Mouse (Mus musculus): ENCODE results near the gene Mvb12a. TPM values are rescaled to one million over a fixed set of nuclear protein-coding genes. Genes with fewer than 3 reads are reported as not detected.

The Mvb12a gene
- polyA plus RNA-seq (2012; rRNA removed): 211 and 221 TPM in 2 replicates

DNA sequence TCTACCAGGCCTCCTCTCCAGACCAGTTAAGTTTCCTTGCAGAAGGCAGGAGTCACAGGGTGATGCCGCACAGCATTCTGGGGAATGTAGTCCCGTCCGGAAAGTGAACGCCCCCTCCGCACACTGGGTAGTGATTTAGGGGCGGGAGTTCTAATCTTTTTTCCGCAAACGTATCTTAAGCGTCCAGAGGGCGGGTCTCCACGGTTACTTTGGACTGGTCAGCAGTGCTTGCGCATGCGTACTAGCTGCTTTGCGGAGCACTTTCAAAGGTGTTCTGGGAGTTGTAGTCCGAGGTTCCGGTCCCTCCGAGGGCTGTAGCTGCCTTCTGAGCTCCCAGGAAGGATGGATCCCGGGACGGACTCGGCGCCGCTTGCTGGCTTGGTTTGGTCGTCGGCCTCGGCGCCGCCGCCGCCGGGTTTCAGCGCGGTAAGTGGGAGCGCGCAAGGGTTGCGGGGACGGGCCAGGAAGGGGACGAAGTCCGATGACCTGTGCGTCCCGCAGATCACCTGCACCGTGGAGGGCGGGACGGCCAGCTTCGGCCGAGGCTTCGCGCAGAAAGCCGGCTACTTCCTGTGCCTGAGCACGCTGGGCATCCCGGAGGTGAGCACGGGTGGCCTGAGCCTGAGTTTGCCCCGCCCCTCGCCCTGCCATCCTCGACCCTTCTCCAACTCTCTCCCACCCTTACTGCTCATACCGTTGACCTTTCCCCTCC lies at the start of gene Mvb12a:
Gene Mvb12a (plus strand): TSS at position 291 of the 712 bp plus-strand sequence.

DNA sequence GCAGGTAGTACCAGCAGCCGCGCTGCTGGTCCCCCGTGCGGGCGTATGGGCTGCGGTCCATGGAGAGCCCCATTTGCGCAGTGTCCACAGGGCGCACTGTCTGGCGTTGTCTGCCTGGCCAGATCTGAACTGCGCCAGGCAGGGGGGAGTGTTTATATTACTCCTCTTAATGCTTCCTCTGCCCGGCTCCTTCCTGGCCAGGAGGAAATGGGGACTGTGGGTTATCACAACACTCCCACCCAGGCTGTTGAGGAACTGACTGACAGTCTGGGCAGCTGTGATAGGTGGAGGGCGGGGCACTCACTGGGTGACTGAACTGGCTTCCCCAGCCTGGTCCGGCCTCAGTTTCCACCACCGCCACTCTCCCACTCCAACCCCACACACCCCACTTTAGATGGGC lies 31.1 kb upstream of the Mvb12a start, which contains the start of gene Plvap:
Gene Plvap (minus strand): TSS at position 109 of the 400 bp plus-strand sequence.

DNA sequence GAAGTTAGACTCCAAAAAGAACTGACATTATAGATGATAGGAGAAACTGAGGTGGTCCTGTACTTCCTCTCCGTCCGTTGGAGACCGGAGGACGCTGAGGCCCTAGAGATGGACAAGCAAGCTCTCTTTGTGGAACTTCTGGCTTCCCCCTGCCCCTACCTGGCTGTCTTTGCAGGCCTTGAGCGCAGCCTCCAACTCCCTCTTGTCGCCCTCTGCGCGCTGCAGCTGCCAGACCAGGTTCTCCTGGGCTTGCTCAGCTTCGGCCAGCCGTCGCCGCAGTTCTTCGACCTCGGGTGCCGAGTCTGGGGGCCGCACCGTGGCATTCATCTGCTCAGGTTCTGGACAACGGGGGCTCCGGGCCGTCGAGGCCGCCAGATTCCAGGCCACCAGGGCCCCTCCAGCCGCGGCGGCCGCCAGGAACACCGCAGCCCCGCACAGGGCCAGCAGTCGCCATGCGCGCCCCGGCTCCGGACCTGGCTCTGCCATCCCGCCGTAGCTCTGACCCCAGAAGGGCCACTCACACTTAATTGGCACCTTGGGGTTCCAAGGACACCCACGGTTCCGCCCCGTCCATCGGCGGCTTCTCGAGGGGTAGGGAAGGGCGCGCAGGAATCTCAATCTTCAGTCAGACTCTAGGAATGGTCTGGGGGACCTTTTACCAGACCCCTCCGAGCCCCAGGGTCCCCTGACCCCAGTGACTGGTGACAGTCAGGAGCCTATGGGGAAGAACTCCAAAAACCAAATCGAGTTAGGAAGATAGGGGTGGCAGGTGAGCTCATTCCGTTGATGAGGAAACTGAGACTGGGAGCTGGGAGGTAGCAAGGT lies 17.3 kb upstream of the Mvb12a start, which contains the start of gene Ccdc194:
Gene Ccdc194 (minus strand): TSS at position 486 of the 825 bp plus-strand sequence.

DNA sequence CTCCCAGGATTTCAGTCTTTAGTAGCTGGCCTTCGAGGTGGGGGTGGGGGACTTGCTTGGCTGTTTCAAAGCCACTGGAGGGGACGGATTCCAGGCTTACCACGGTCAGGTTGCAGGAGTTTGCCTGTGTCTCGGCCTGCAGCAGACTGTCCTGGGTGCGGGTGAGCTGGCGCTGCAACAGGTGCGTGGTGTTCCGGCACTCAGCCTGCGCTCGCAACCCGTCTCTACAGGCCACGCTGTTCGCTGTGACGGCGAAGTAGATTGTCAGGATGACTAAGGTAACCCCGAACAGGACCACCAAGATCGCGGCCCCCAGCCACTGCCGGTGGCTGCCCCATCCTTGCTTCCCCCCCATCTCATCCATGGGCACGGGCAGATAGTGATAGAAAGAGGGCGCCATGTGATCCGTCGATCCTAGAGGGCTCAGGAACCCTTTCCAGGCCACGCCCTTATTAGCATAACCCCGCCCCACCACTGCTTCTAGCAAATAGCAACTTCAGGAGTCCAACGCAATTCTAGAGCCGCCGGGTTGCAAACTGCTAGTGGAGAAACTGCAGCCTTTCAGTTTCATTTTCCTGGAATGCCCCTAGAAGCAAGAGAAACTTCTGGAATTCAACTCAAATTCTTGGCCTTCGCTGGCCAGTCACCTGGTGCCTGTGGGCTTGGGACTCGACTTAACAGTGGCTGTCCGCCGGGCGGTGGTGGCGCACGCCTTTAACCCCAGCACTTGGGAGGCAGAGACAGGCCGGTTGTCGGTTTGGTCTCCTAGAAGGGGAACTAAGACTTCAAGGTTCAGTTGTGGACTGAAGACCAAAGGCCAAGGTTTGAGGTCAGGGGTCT lies 5.5 kb upstream of the Mvb12a start, which contains the start of gene Bst2:
Gene Bst2 (minus strand): TSS at position 429 of the 840 bp plus-strand sequence.

DNA sequence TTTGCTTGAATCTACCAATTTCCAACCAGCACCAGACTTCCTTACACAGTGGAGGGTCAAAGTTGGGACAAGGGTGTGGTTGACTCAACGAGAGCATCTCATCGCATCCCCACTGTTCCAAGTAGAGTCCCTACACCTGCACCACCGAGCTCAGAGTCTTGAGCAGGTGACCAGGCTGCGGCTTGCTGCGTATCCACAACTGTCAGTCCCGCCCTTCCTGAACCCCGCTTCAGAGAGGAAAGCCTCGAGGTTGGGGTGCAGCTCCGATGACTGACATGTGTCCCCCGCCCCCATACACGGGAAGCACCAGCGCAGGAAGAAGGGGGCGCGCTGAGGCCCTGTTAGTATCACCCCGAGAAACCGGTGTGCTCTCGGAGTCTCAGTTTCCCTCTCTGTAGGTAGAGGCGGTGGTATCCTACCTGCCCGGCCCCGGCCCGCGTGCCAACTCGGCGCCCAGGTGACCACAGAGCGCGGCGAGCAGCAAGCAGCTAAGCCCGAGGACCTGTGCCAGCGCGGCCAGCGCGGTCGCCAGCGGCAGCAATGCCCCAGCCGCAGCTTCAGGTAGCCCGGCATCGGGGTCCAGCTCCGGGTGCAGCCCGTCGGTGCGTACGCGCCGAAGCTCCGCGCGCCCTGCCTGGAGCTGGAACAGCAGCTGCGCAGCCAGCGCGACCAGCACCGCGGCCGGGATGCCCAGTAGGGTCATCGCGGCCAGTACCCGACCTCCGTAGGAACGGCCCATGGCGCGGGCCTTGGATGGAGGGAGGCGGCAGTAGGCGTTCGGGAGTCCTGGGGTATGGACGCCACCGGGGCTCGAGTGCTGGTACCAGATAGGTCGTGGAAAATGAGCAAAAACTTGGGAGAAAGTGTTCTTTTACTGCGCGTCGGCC lies 15.6 kb downstream of the Mvb12a start, which contains the start of gene Tmem221:
Gene Tmem221 (minus strand): TSS at position 801 of the 887 bp plus-strand sequence.

DNA sequence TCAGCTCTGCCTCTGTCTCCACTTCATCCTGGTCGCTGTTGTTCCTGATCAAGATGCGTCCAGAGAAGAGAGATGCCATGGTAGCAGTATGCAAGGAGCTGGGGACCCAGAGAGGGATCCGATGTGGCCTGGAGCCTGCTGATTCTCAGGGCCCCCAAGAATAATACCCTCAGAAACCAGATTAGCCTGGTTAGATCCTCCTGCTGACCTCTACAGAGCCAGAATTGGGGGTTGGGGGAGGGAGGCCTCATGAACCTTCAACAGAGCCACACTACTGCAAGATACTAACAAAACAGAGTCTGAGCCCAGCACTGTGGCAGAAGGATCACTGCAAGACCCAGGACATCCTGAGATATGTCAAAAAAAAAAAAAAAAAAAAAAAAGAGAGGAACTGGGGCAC lies 23.8 kb downstream of the Mvb12a start, which contains the start of gene Nxnl1:
Gene Nxnl1 (minus strand): TSS at position 101 of the 400 bp plus-strand sequence.

DNA sequence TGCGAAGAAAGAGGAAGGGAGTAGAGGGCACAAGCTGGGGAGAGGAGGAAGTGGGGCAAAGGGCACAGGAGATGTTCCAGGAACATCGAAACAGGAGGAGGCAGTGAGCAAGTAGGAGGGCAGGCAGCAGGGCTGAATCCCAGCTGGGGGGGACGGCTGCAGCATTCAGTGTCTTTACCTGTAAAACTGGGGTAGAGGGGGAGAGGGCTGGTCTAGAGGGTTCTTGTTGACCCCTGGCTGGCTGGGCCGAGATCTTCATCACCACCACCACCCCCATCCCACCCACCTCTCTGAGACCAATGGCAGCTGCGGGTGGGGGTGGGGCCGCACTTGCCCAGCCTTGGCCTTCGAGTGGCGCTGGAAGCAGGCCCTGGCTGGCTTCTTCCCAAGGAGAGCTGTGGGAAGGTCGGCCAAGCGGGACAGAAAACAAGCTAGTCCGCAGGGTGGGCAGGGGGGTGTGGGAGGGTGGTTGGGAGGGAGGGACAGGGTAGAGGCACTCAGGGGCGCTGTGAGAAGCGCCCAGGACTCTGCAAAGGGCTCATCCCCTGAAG lies 25.7 kb downstream of the Mvb12a start, which contains the start of gene Slc27a1:
Gene Slc27a1 (plus strand): TSS at position 496 of the 551 bp plus-strand sequence.

DNA sequence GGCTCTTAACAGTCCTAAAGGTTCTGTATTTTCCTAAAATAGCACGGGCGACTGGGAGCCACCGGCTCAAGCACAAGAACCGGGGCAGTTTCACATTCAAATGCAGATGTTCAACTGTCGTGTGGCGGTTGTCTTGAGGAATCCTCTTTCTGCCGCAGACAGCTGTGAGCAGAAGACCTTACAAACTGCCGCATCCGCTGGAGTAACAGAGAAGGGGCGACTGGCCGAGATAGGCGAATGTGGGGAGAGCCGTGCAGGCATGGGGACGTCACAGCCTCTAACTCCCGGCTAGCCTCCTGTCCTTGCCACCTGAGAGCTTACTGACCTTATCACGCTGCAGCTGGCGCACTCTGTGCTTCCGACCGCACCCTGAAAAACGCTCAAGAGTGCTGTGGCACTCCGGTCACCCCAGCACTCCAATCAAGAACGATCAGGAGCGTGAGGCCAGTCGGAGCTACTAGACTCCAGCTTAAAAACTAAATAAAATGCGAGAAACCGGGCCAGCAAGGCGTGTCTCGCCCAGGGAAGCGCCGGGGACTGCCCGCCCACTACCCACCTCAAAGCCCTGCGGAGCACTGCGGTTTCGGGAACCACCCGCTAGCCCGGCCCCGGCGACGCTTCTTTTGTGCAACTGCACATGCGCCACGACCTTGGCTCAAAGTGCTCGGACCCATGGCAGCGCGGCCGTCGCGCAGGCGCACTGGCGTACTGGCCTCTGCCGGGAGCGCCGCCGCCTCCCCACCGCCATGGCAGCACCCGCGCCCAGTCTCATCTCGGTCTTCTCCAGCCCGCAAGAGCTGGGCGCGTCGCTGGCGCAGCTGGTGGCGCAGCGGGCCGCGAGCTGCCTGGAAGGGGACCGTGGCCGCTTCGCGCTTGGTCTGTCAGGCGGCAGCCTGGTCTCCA lies 49.0 kb downstream of the Mvb12a start, which contains the start of gene Pgls:
Gene Pgls (plus strand): TSS at position 706 of the 903 bp plus-strand sequence.

DNA sequence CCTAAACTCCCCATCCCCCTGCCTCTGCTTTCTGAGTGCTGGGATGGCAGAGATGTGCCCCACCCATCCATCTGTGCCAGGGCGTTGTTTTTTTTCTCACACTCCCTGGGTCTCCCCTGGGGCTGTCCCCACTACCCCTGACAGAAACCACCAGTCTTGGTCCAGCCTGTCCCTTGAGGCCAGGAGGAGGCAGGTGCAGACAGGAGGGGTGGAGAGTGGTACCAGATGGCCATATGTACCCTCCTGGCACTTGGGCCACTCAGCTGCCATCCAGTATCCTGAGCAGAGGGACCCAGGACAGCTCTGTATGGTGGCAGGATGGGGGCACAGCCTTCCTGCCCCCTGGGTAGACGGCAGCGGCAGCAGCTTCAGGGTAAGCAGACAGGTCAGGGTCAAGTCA lies 54.7 kb downstream of the Mvb12a start, which contains the start of gene Fam129c:
Gene Fam129c (plus strand): TSS at position 198 of the 400 bp plus-strand sequence.

Other genes with a start within 250 kb of the Mvb12a start
- 119 and 126 TPM in 2 replicates for gene Use1, start 176.1 kb upstream of the Mvb12a start, polyA plus RNA-seq (2012; rRNA removed)
- 27.3 and 51.2 TPM in 2 replicates for gene Ocel1, start 171.6 kb upstream of the Mvb12a start, polyA plus RNA-seq (2012; rRNA removed)
- 411 and 497 TPM in 2 replicates for gene Nr2f6, start 161.0 kb upstream of the Mvb12a start, polyA plus RNA-seq (2012; rRNA removed)
- gene Ushbp1, start 147.1 kb upstream of the Mvb12a start, polyA plus RNA-seq (2012; rRNA removed): 9.9 and 11.4 TPM in 2 replicates
- gene Babam1, start 146.1 kb upstream of the Mvb12a start, polyA plus RNA-seq (2012; rRNA removed): 137 and 140 TPM in 2 replicates
- 20.1 and 26.5 TPM in 2 replicates for gene Ankle1, start 136.9 kb upstream of the Mvb12a start, polyA plus RNA-seq (2012; rRNA removed)
- 48.1 and 60.2 TPM in 2 replicates for gene Abhd8, start 79.3 kb upstream of the Mvb12a start, polyA plus RNA-seq (2012; rRNA removed)
- gene Mrpl34, start 78.0 kb upstream of the Mvb12a start, polyA plus RNA-seq (2012; rRNA removed): 177 and 193 TPM in 2 replicates
- 91.4 and 116 TPM in 2 replicates for gene Dda1, start 73.7 kb upstream of the Mvb12a start, polyA plus RNA-seq (2012; rRNA removed)
- 26.9 and 33.6 TPM in 2 replicates for gene Ano8, start 57.0 kb upstream of the Mvb12a start, polyA plus RNA-seq (2012; rRNA removed)
- 41.9 and 45.0 TPM in 2 replicates for gene Gtpbp3, start 54.8 kb upstream of the Mvb12a start, polyA plus RNA-seq (2012; rRNA removed)
- 241 and 256 TPM in 2 replicates for gene Plvap, start 31.2 kb upstream of the Mvb12a start, polyA plus RNA-seq (2012; rRNA removed)
- gene Ccdc194, start 17.2 kb upstream of the Mvb12a start, polyA plus RNA-seq (2012; rRNA removed): not detected in 2 replicates
- 152 and 173 TPM in 2 replicates for gene Bst2, start 5.5 kb upstream of the Mvb12a start, polyA plus RNA-seq (2012; rRNA removed)
- 0.60 and 1.3 TPM in 2 replicates for gene Tmem221, start 15.9 kb downstream of the Mvb12a start, polyA plus RNA-seq (2012; rRNA removed)
- gene Nxnl1, start 23.7 kb downstream of the Mvb12a start, polyA plus RNA-seq (2012; rRNA removed): not detected in 2 replicates
- gene Slc27a1, start 26.0 kb downstream of the Mvb12a start, polyA plus RNA-seq (2012; rRNA removed): 99.3 and 110 TPM in 2 replicates
- gene Pgls, start 49.3 kb downstream of the Mvb12a start, polyA plus RNA-seq (2012; rRNA removed): 232 and 268 TPM in 2 replicates
- 6.0 and 7.6 TPM in 2 replicates for gene Fam129c, start 54.7 kb downstream of the Mvb12a start, polyA plus RNA-seq (2012; rRNA removed)
- gene Colgalt1, start 68.1 kb downstream of the Mvb12a start, polyA plus RNA-seq (2012; rRNA removed): 120 and 129 TPM in 2 replicates
- gene Unc13a, start 128.8 kb downstream of the Mvb12a start, polyA plus RNA-seq (2012; rRNA removed): 2.2 and 3.2 TPM in 2 replicates
- gene Jak3, start 133.4 kb downstream of the Mvb12a start, polyA plus RNA-seq (2012; rRNA removed): 18.7 and 23.3 TPM in 2 replicates
- 11.6 and 16.8 TPM in 2 replicates for gene Insl3, start 146.3 kb downstream of the Mvb12a start, polyA plus RNA-seq (2012; rRNA removed)
- 298 and 338 TPM in 2 replicates for gene B3gnt3, start 158.9 kb downstream of the Mvb12a start, polyA plus RNA-seq (2012; rRNA removed)
- 32.7 and 32.9 TPM in 2 replicates for gene Fcho1, start 182.8 kb downstream of the Mvb12a start, polyA plus RNA-seq (2012; rRNA removed)